31 mouse cellular contexts compared by ENCODE assay signal in the genomic region with DNA sequence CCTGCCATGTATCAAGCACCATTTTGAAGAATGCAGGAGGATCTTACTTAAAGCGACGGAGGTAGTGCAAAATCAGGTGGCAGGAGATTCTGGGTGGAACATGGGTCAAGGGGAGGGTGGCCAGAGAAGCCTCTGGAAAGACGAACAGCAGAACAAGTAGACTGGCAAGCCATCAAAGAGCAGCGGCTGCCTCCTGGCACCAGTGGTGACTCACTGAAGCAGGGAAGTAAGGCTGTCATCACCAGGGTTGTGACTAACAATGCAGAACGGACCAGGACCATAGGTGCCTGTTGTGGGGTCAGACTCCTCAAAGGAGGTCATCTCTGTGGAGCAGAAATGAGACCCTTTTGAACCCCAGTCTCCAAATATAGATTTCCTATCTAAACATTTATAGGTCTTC.
A peak's percentile ranks its signal among the peaks of the same experiment; 100 is the strongest.
DNase-seq lines count a peak whose midpoint lies in the region; ATAC-seq lines count a peak whose summit lies in the region.
"Had no signal": no experiment of that assay in that cellular context is flagged by ENCODE, and none has a peak within 500 bp of the region (broad histone marks: within the 10 kb centered on the region; RNA-seq: fewer than 3 reads in every experiment).

No protein-coding gene starts in this region.

- 87% methylated on average over 5 of the region's 5 CpGs for WGBS in midbrain, embryonic 11.5 days
- 87% methylated on average over 5 of the region's 5 CpGs for WGBS in midbrain, embryonic 15.5 days

- H3K27ac ChIP-seq in midbrain, embryonic 11.5 days (ENCODE audit: low read depth, low read length): no peak overlapping the region
- H3K27ac ChIP-seq in midbrain, embryonic 15.5 days: no peak overlapping the region
- H3K27ac ChIP-seq: embryonic facial prominence, embryonic 12.5 days; gastrocnemius, adult 2 months; heart, embryonic 13.5 days; hindbrain, embryonic 15.5 days; kidney, embryonic 15.5 days; liver, embryonic 12.5 days; macrophage; neural tube, embryonic 15.5 days; stomach, embryonic 15.5 days had no signal

- DNase-seq in adrenal gland, adult (ENCODE audit: inconsistent age in 2 of 2, low spot score in 1 of 2): peak; percentile 77 to 83
- no peak for DNase-seq in adrenal gland, postnatal 4 days (ENCODE audit: low spot score in 2 of 2)
- peak; percentile 44 for DNase-seq in midbrain, embryonic 11.5 days (ENCODE audit: low spot score, missing footprints)
- DNase-seq in adrenal gland, postnatal 36 days: peak; percentile 54 to 70
- DNase-seq in spleen, postnatal 36 days (ENCODE audit: low spot score in 2 of 2): no peak
- DNase-seq in cerebellum, postnatal 10 days: no peak
- DNase-seq in layer of hippocampus, adult 8-10 months (ENCODE audit: low spot score in 2 of 2): no peak
- DNase-seq: cerebellum, adult 8-10 months; embryo, embryonic 11 days; gastrocnemius, adult 2 months; gastrocnemius, postnatal 36 days; kidney, adult 11 months; kidney, postnatal 25 days; left cerebral cortex, postnatal 4 days; liver, postnatal 0 days; midbrain, embryonic 14.5 days; retina, postnatal 1 day; right cerebral cortex, postnatal 14 days had no signal

- H3K9ac ChIP-seq in midbrain, embryonic 11.5 days (ENCODE audit: low read length): no peak overlapping the region
- H3K9ac ChIP-seq in midbrain, embryonic 15.5 days: no peak overlapping the region
- H3K9ac ChIP-seq: embryonic facial prominence, embryonic 12.5 days; heart, embryonic 13.5 days; hindbrain, embryonic 15.5 days; kidney, embryonic 15.5 days; liver, embryonic 12.5 days; liver, postnatal 0 days; neural tube, embryonic 15.5 days; stomach, embryonic 15.5 days had no signal

- H3K4me1 ChIP-seq in midbrain, embryonic 11.5 days (ENCODE audit: control insufficient read depth, insufficient read depth, low read length): no peaks in the 10 kb centered on the region
- no peaks in the 10 kb centered on the region for H3K4me1 ChIP-seq in midbrain, embryonic 15.5 days
- H3K4me1 ChIP-seq: liver, embryonic 12.5 days; neural tube, embryonic 15.5 days had no signal

- H3K27me3 ChIP-seq in midbrain, embryonic 11.5 days (ENCODE audit: control insufficient read depth, insufficient read depth, low read length): no peaks in the 10 kb centered on the region
- H3K27me3 ChIP-seq in midbrain, embryonic 15.5 days (replicated peaks): no peaks in the 10 kb centered on the region
- H3K27me3 ChIP-seq: embryonic facial prominence, embryonic 12.5 days; heart, embryonic 13.5 days; hindbrain, embryonic 15.5 days; kidney, embryonic 15.5 days; liver, embryonic 12.5 days; neural tube, embryonic 15.5 days; Patski; stomach, embryonic 15.5 days had no signal

- H3K4me2 ChIP-seq in midbrain, embryonic 11.5 days: no peak overlapping the region
- H3K4me2 ChIP-seq in midbrain, embryonic 15.5 days: no peak overlapping the region
- H3K4me2 ChIP-seq: embryonic facial prominence, embryonic 12.5 days; heart, embryonic 13.5 days; hindbrain, embryonic 15.5 days; kidney, embryonic 15.5 days; liver, embryonic 12.5 days; neural tube, embryonic 15.5 days; stomach, embryonic 15.5 days had no signal

- H3K4me3 ChIP-seq in midbrain, embryonic 11.5 days (ENCODE audit: low read depth, low read length): no peak overlapping the region
- H3K4me3 ChIP-seq in midbrain, embryonic 15.5 days: no peak overlapping the region
- H3K4me3 ChIP-seq: embryonic facial prominence, embryonic 12.5 days; gastrocnemius, adult 2 months; heart, embryonic 13.5 days; hindbrain, embryonic 15.5 days; kidney, embryonic 15.5 days; liver, embryonic 12.5 days; neural tube, embryonic 15.5 days; stomach, embryonic 15.5 days had no signal

- no peak for ATAC-seq in midbrain, embryonic 11.5 days (ENCODE audit: low FRiP score)
- ATAC-seq in midbrain, embryonic 15.5 days (replicated peaks): no peak
- ATAC-seq: forebrain, embryonic 14.5 days; inflammation-experienced regulatory T-cells, adult 6 months; liver, embryonic 12.5 days; liver, postnatal 0 days; Patski had no signal

- no peaks in the 10 kb centered on the region for H3K36me3 ChIP-seq in midbrain, embryonic 11.5 days (ENCODE audit: control insufficient read depth, insufficient read depth, low read length)
- no peaks in the 10 kb centered on the region for H3K36me3 ChIP-seq in midbrain, embryonic 15.5 days (replicated peaks)
- H3K36me3 ChIP-seq: embryonic facial prominence, embryonic 12.5 days; G1E; hindbrain, embryonic 15.5 days; kidney, embryonic 15.5 days; liver, embryonic 12.5 days; neural tube, embryonic 15.5 days; stomach, embryonic 15.5 days had no signal

- H3K9me3 ChIP-seq in midbrain, embryonic 11.5 days (ENCODE audit: control insufficient read depth, low read length): no peaks in the 10 kb centered on the region
- H3K9me3 ChIP-seq in midbrain, embryonic 15.5 days: no peaks in the 10 kb centered on the region
- H3K9me3 ChIP-seq: embryonic facial prominence, embryonic 12.5 days; G1E; heart, embryonic 13.5 days; hindbrain, embryonic 15.5 days; kidney, embryonic 15.5 days; liver, embryonic 12.5 days; neural tube, embryonic 15.5 days; stomach, embryonic 15.5 days had no signal

Comparison
In these comparisons a context has a peak if more than half of its experiments do, and no peak if none do; other contexts are left out.
1. DNase-seq: peak in adrenal gland, adult (2 of 2), midbrain, embryonic 11.5 days (single experiment) and adrenal gland, postnatal 36 days (2 of 2); none in adrenal gland, postnatal 4 days (0 of 2), spleen, postnatal 36 days (0 of 2), cerebellum, postnatal 10 days (0 of 2) and layer of hippocampus, adult 8-10 months (0 of 2).